Mouse (Mus musculus) large intestine, adult 2 months (tissue): ENCODE measurements at regions not wholly inside any gene's neighbourhood (a gene's known extent, or its start where the extent isn't known, plus 50 kb on each side); places are given as distances from the start of the nearest gene placed in this dataset.
"Not testable (repeated sequence)": the region's sequence is repeated elsewhere in the genome, so short reads cannot be mapped to it uniquely, and the experiment has no call there.

Experiments used
- DNase-seq: peaks from one replicate; pipeline ENCODE4 v3.0.0-alpha.2; 2012; ENCODE audit warnings: low read depth, low spot score
- WGBS: fragments of 180-500 bp; shearing (Covaris S2); methylation state at CpG from one replicate; pipeline ENCODE4 v1.1.7; 2018; 5-methylcytosine and 5-hydroxymethylcytosine counted together

- 77% methylated on average over 1 of the region's 1 CpGs for WGBS
Observed at GRCm38 (mm10) chr17:50394801-50395200, 101.4 kb upstream of the Dazl start.

DNA sequence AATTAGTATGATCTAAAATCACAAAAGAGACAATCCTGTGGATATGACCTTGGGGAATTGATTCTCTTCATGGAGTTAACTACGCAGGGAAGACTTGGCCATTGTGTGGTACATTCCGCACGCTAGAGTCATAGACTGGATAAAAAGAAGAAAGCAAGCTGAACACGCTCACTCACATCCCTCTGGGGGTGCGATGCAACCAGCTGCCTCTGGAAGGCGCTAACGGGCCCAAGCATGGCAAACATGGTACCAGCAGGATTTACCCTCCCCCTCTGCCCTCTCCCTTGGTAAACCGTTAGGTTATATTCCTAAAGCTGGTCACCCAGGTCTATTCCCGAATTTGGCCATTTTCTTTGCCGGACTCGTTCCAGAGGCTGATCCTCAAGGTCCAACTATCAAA, 102.2 kb upstream of the Dazl start:
- WGBS, result 98% methylated on average over 11 of the region's 11 CpGs
- no peak for DNase-seq

More at GRCm38 (mm10) chr17:50394801-50395200, 101.4 kb upstream of the Dazl start:
- DNase-seq, result no peak

DNA sequence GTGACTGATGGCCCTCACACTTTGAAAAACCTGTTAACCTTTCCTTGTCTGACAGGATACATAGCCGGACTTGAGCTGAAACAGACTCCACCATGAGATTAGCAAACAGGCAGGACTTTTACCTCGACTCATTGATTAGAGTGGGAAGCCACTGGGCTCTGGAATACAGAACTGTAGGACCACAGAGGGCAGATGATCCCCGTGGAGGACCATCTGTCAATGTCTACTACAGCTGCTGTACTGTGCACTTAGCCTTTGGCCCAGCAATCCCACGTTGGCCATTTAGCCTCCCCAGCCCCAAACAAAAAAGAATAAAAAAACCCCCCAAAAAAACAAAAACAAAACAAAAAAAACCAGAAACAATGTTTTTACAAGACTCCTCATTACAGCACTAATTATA, 103.9 kb upstream of the Dazl start:
- whole genome bisulfite sequencing, result 53% methylated on average over 4 of the region's 4 CpGs
- no peak for DNase-seq

DNA sequence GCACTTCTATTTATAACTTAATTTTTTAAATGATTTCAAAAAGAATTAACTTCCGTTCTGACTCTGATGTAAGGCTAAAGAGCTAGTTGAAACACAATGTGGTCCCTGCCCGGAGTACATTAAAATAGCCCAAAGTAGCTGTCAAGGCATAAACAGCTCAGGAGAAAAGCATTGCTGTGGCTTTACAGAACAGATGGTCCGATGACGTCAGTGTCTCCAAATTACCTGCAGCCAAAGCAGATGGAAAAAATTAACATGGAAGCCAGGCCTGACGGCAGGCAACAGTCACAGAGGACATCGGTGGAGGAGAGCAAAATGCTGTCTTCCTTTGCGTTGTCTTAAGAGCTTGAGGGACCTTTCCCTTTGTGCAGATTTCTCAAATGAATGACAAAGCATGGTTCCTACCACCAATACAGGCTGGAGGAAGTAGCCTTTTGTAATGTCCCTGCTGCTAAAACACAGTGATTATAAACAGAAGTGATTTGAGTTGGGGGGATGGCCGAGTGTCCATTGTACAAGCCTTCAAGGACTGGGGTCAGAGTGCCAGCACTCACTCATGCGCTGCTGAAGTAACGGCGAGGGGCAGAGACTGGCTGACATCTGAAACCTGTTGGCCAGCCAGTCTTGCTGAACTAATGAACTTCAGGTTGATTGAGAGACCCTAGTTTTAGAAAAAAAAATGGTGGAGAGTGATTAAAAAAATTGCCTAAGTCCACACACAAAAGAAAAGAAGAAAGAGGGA, 101.8 kb upstream of the Plcl2 start:
- no peak for DNase-seq
- 74% methylated on average over 11 of the region's 11 CpGs for WGBS

DNA sequence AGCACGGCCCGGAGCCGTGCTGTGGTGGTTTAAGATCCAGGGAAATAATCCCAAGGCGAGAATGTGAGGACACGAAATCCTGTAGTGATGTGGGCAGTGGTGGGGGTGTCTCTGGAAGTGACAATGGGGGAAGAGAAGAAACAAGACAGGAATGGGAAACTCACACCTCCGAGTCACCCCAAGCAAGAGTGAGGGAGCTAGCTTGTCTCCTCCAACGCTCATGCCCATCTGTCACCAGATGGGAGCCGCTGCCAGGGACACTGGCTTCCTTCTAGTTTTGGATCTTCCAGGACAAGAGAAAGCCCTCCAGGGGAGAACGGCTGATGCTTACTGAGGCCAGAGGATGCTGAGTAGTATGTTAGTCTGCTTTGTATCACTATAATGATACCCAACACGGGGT, 100.6 kb upstream of the Plcl2 start:
- no peak for DNase-seq
- 91% methylated on average over 10 of the region's 10 CpGs for WGBS

GRCm38 (mm10) chr17:50409271-50409670, 99.9 kb upstream of the Plcl2 start:
- 100% methylated on average over 3 of the region's 3 CpGs for WGBS
- DNase-seq, result no peak

- DNase-seq, result no peak
- WGBS, result 89% methylated on average over 8 of the region's 8 CpGs
Observed at GRCm38 (mm10) chr17:50409895-50410294, 99.3 kb upstream of the Plcl2 start.

GRCm38 (mm10) chr17:50410296-50410695, 98.9 kb upstream of the Plcl2 start:
- DNase-seq, result no peak

DNA sequence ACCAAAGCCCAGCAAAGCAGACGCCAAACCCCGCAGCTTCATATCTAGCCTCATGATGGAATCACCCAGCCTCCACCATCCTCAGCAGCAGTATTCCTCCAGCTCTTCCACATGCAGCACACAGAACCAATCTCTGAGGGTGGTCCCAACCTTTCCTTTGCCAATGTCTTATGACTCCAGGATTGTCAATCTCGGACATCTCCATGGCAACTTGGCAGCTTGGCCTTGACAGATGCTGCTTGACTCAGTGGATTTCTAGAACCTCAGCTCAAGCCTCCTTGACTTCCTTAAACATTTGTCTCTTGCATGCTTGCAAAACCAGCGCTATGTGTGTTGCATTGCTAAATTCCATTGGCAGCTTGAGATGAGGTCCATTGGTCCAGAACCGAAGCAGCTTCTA, 96.8 kb upstream of the Plcl2 start:
- no peak for DNase-seq
- 96% methylated on average over 5 of the region's 5 CpGs for WGBS

More at GRCm38 (mm10) chr17:50410296-50410695, 98.9 kb upstream of the Plcl2 start:
- WGBS, result 95% methylated on average over 3 of the region's 3 CpGs

GRCm38 (mm10) chr17:50413916-50414315, 95.3 kb upstream of the Plcl2 start:
- WGBS, result 38% methylated on average over 5 of the region's 5 CpGs
- peak; percentile 89 for DNase-seq

DNA sequence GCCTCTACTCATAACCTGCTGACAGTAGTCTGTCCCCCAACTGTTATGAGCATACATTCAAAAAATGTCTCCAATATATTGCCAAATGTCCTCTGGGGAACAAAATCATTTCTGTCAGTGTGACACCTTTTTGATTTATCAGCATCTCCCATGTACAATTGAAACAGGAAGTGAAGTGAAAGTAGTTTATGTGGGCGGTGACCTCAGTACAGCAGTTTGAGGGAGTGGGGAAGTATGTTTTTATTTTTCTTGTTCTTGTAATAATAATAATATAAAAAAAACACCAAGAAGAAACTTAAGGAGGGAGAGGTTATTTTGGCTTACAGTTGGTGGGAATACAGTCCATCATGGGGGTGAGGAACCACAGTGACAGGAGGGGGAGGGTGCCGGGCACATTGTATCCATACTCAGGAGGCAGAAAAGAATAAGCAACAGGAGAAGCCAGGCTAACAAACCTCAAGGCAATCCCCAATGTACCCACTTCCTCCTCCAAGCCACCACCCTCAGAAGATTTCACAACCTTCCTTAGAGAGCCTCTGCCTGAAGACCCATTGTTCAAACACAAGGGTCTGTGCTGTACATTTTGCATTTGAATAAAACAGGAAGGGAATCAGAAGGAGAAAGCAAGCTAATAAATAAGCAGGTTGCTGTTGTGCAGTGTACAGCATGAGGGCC, 93.7 kb upstream of the Plcl2 start:
- DNase-seq, result no peak

DNA sequence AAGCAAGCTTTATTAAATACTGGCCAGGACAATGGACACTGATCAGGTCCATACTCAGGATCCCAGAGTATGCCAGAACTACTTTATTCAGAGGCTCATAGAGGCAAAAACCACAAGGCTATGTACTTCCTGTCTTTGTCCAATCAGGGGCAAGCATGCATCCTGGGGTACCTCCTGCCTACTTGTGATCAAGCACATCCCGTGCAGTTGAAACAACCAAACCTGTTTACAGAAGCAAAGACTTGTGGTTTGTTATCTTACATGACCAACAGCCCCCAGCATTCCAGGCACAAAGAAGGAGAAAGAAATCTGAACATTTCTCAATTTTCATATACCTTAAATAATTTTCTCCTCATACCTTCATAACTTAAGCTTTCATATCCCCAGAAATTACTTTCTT, 93.1 kb upstream of the Plcl2 start:
- 46% methylated on average over 1 of the region's 1 CpGs for WGBS

More for the DNA sequence above, 93.7 kb upstream of the Plcl2 start:
- WGBS, result 80% methylated on average over 2 of the region's 2 CpGs

GRCm38 (mm10) chr17:50416538-50417113, 92.6 kb upstream of the Plcl2 start:
- WGBS, result 52% methylated on average over 3 of the region's 3 CpGs
- DNase-seq, result no peak

More for the DNA sequence above, 93.1 kb upstream of the Plcl2 start:
- no peak for DNase-seq

GRCm38 (mm10) chr17:50418863-50419383, 90.3 kb upstream of the Plcl2 start:
- WGBS, result 63% methylated on average over 3 of the region's 3 CpGs
- DNase-seq, result no peak

DNA sequence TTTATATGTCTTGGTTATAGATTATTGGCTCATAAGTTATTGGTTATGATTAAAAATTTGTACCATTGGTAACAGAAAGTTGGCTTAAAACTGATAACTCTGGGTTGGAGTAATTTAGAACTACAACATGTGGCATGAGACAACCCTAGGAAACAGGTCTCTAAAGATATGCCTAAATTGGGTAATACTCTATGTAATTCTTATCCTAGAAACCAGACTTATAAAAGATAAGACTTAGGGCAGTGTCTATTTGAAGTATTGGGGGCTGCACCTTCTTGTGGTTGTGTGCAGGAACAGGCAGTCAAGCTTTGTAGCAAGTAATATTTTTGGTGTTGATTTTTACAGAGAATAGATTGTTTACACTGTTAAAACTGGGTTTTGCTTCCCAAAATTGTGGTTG, 89.7 kb upstream of the Plcl2 start:
- not testable (repeated sequence) for DNase-seq

- WGBS, result 93% methylated on average over 12 of the region's 12 CpGs
- no peak for DNase-seq
Observed at GRCm38 (mm10) chr17:50419966-50420365, 89.2 kb upstream of the Plcl2 start.

GRCm38 (mm10) chr17:50420690-50421089, 88.5 kb upstream of the Plcl2 start:
- WGBS, result 96% methylated on average over 6 of the region's 6 CpGs
- DNase-seq, result no peak

- no peak for DNase-seq
- WGBS, result 96% methylated on average over 10 of the region's 10 CpGs
Observed at GRCm38 (mm10) chr17:50421476-50421875, 87.7 kb upstream of the Plcl2 start.

DNA sequence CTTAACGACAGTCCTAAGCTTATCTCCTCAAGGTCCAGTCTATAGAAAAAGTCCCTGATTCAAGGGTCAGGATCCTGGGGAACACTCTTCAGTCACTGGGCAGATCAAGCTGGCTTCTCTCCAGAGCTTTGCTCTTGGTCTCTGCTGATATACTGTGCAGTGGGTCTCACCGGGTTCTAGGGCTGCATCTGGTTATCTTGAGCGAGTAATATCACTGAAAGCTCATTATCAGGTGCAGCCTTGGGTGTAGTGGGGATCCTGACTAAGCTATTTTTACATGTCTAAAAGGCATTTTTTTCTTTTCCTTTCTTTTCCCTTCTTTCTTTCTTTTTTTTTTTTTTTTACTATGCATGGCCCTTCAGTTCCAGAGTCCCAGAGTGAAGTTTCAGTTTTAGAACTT, 84.1 kb upstream of the Plcl2 start:
- no peak for DNase-seq
- WGBS, result 86% methylated on average over 3 of the region's 3 CpGs

DNA sequence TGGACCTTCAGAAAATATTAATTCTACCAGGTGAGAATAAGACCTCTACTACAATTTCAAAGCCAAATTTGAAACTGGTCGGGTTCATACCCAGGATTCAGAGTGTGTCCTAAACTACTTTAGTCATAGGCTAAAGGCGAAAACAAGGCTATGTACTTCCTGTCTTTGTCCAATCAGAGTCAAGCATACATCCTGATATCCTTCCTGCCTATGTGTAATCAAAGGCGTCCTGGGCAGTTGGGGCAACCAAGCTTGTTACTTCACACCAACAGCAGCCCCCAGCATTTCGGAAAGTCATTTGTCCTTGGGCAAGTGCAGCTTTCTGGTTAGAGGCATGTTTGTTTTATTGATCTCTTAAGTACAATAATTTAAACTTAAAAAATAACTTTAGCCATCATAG, 83.7 kb upstream of the Plcl2 start:
- DNase-seq, result no peak
- WGBS, result 88% methylated on average over 4 of the region's 4 CpGs

DNA sequence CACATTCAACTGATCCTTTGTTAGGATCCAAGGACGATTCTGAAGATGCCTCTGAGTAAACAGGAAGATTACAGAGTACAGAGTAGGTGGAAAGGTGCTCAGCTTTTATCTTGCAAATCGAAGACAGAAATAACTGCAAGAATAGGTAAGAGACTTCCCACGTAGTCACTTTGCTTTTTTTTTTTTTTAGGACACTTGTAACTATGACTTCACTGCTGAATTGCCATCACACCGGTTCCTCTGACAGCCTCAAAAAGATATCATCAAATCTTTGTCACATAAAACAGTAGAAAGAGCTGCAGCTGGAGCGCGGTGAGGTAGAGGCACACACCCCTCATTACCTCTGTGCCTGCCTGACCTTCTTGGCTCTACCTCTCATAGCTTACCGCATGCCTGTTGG, 83.1 kb upstream of the Plcl2 start:
- 49% methylated on average over 7 of the region's 7 CpGs for WGBS

More for the DNA sequence above, 83.1 kb upstream of the Plcl2 start:
- no peak for DNase-seq
